Mouse (Mus musculus): ENCODE data around the gene Bcl2l12. TPM values are rescaled to one million over a fixed set of nuclear protein-coding genes. Genes with fewer than 3 reads are reported as not detected.

The Bcl2l12 gene
- total and polyA plus RNA-seq, 2 experiments from 2014 or later = 5.9 to 11.4 TPM

GRCm38 (mm10) chr7:45005321-45005992 is 6.9 kb upstream of the Bcl2l12 start:
- Histone ChIP-seq H3K27me3 (ENCODE audit: insufficient read depth, low read length) (no peaks in the 10 kb centered on the region), H3K27ac (ENCODE audit: low read depth, low read length) (no peak overlapping the region), H3K36me3 (ENCODE audit: insufficient read depth, low read length) (peaks cover 88% of the 10 kb centered on the region), H3K4me3 (ENCODE audit: low read depth, low read length) (no peak overlapping the region), H3K9ac (replicated peaks; ENCODE audit: low read length, poor library complexity, severe bottlenecking) (no peak overlapping the region), H3K4me2 (ENCODE audit: low read depth, low read length, poor library complexity, severe bottlenecking) (no peak overlapping the region), H3K9me3 (ENCODE audit: low read length) (no peaks in the 10 kb centered on the region), H3K4me1 (ENCODE audit: insufficient read depth, low read length) (no peaks in the 10 kb centered on the region)
- TF ChIP-seq CTCF (IDR thresholded peaks at IDR 0.05) = no peak
- WGBS = 87% methylated on average over 6 of the region's 6 CpGs
- no peak for DNase-seq (ENCODE audit: low spot score)
- no peak; the same call in 1 of the 2 replicates for ATAC-seq (ENCODE audit: low FRiP score)

DNA sequence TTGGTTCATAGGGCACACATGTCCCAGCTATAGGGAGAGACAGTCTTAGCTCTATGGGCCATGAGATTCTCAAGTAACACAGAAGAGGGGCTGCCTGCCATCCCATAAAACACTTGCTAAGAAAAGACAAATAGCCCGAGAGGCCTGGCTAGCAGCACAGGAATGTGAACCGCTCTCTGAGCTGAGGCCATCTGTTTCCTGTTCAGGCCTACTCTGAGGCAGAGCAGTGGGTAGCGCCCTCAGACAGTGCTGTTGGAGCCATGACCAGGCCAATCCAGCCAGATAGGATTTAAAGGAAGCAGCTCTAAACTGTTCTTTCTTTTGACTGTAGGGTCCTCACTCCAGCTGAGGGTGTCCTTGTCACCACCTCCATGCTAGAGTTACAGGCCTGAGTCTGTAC is 6.0 kb upstream of the Bcl2l12 start:
- 86% methylated on average over 3 of the region's 3 CpGs for WGBS
- ATAC-seq (ENCODE audit: low FRiP score) (no peak), DNase-seq (ENCODE audit: low spot score) (no peak)
- H3K9ac ChIP-seq (replicated peaks; ENCODE audit: low read length, poor library complexity, severe bottlenecking) = no peak overlapping the region
- peaks cover 91% of the 10 kb centered on the region for H3K36me3 ChIP-seq (ENCODE audit: insufficient read depth, low read length)
- H3K4me2 ChIP-seq (ENCODE audit: low read depth, low read length, poor library complexity, severe bottlenecking) = no peak overlapping the region
- no peaks in the 10 kb centered on the region for H3K27me3 ChIP-seq (ENCODE audit: insufficient read depth, low read length)
- no peak overlapping the region for H3K4me3 ChIP-seq (ENCODE audit: low read depth, low read length)
- no peaks in the 10 kb centered on the region for H3K9me3 ChIP-seq (ENCODE audit: low read length)
- TF ChIP-seq CTCF (IDR thresholded peaks at IDR 0.05) = no peak
- H3K27ac ChIP-seq (ENCODE audit: low read depth, low read length) = no peak overlapping the region
- no peaks in the 10 kb centered on the region for H3K4me1 ChIP-seq (ENCODE audit: insufficient read depth, low read length)

DNA sequence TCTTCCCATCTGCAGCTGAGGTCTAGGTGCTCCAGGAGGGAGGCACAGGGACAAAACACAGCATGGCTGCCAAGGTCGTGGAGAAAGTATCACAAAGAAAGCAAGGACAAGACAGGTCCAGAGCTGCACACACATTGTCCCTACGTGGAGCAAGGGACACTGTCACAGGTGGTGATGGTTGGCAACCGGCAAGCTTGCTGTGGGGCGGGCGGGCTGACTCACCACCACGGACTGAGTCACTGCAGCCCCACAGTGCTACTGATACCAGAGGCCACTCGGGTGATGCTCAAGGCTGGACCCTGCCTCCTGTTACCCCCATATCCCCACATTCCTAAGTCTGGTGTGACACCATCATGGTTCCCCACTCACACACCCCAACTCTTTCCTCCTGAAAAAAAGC is 3.9 kb upstream of the Bcl2l12 start:
- WGBS = 92% methylated on average over 7 of the region's 7 CpGs
- peaks cover 71% of the 10 kb centered on the region for H3K36me3 ChIP-seq (ENCODE audit: insufficient read depth, low read length)
- TF ChIP-seq CTCF (IDR thresholded peaks at IDR 0.05) = no peak
- no peaks in the 10 kb centered on the region for H3K27me3 ChIP-seq (ENCODE audit: insufficient read depth, low read length)
- no peaks in the 10 kb centered on the region for H3K9me3 ChIP-seq (ENCODE audit: low read length)
- no peak for ATAC-seq (ENCODE audit: low FRiP score)
- H3K4me3 ChIP-seq (ENCODE audit: low read depth, low read length) = no peak overlapping the region
- no peak overlapping the region for H3K27ac ChIP-seq (ENCODE audit: low read depth, low read length)
- no peak for DNase-seq (ENCODE audit: low spot score)
- H3K9ac ChIP-seq (replicated peaks; ENCODE audit: low read length, poor library complexity, severe bottlenecking) = no peak overlapping the region
- no peaks in the 10 kb centered on the region for H3K4me1 ChIP-seq (ENCODE audit: insufficient read depth, low read length)
- H3K4me2 ChIP-seq (ENCODE audit: low read depth, low read length, poor library complexity, severe bottlenecking) = no peak overlapping the region

DNA sequence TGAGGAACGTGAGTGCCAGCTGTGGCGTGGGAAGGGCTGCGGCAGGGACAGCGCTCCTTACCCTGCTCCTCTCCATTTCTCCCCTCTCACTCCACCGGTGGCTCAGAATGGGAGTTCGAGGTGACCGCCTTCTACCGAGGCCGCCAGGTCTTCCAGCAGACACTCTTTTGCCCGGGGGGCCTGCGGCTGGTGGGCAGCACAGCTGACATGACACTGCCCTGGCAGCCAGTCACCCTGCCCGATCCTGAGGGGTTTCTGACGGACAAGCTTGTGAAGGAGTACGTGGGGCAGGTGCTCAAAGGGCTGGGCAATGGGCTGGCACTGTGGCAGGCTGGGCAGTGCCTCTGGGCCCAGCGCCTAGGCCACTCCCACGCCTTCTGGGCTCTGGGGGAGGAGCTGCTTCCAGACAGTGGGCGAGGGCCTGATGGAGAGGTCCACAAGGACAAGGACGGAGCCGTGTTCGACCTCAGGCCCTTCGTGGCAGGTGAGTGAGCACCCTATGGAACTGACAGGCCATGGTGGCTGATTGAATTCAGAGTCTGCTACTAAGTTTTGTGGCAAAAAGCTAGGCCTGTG is 2.1 kb upstream of the Bcl2l12 start:
- no peak overlapping the region for H3K27ac ChIP-seq (ENCODE audit: low read depth, low read length)
- no peaks in the 10 kb centered on the region for H3K27me3 ChIP-seq (ENCODE audit: insufficient read depth, low read length)
- DNase-seq (ENCODE audit: low spot score) = no peak
- no peak overlapping the region for H3K4me2 ChIP-seq (ENCODE audit: low read depth, low read length, poor library complexity, severe bottlenecking)
- 87% methylated on average over 21 of the region's 21 CpGs for whole genome bisulfite sequencing
- no peak overlapping the region for H3K4me3 ChIP-seq (ENCODE audit: low read depth, low read length)
- 0 out of 2 replicates have a peak, but pooled peaks cover 2% of the 10 kb centered on the region for H3K4me1 ChIP-seq (ENCODE audit: insufficient read depth, low read length)
- peaks cover 53% of the 10 kb centered on the region for H3K36me3 ChIP-seq (ENCODE audit: insufficient read depth, low read length)
- H3K9ac ChIP-seq (replicated peaks; ENCODE audit: low read length, poor library complexity, severe bottlenecking) = no peak overlapping the region
- no peaks in the 10 kb centered on the region for H3K9me3 ChIP-seq (ENCODE audit: low read length)
- ATAC-seq (ENCODE audit: low FRiP score) = no peak
- no peak for TF ChIP-seq CTCF (IDR thresholded peaks at IDR 0.05)

DNA sequence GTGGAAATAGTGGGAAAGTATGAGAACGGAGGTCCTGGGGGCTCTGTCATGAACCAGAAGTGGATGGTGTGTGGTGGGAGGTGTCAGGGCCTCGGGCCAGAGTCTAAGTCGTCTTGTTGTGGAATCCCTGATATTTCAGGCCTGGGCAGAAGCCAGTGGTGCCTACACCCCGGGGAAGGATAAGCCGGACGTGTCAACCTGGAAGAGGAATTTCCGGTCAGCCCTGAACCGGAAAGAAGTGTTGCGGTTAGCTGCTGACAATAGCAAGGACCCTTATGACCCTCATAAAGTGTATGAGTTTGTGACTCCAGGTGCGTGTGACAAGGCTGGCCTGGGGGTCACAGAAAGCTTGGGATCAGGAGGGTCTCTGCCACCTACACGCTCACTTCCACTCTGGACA is 1.2 kb upstream of the Bcl2l12 start:
- H3K4me3 ChIP-seq (ENCODE audit: low read depth, low read length) = no peak overlapping the region
- H3K36me3 ChIP-seq (ENCODE audit: insufficient read depth, low read length) = peaks cover 47% of the 10 kb centered on the region
- DNase-seq (ENCODE audit: low spot score) = no peak
- no peaks in the 10 kb centered on the region for H3K27me3 ChIP-seq (ENCODE audit: insufficient read depth, low read length)
- no peak overlapping the region for H3K4me2 ChIP-seq (ENCODE audit: low read depth, low read length, poor library complexity, severe bottlenecking)
- H3K4me1 ChIP-seq (ENCODE audit: insufficient read depth, low read length) = 0 out of 2 replicates have a peak, but pooled peaks cover 2% of the 10 kb centered on the region
- no peak overlapping the region for H3K27ac ChIP-seq (ENCODE audit: low read depth, low read length)
- H3K9me3 ChIP-seq (ENCODE audit: low read length) = no peaks in the 10 kb centered on the region
- no peak for ATAC-seq (ENCODE audit: low FRiP score)
- WGBS = 84% methylated on average over 11 of the region's 11 CpGs
- no peak for TF ChIP-seq CTCF (IDR thresholded peaks at IDR 0.05)
- H3K9ac ChIP-seq (replicated peaks; ENCODE audit: low read length, poor library complexity, severe bottlenecking) = no peak overlapping the region

GRCm38 (mm10) chr7:44997940-44998428 is 528 bp downstream of the Bcl2l12 start:
- 0 out of 2 replicates have a peak, but pooled peaks cover 2% of the 10 kb centered on the region for H3K4me1 ChIP-seq (ENCODE audit: insufficient read depth, low read length)
- peak overlapping the region; percentile 80 for H3K4me2 ChIP-seq (ENCODE audit: low read depth, low read length, poor library complexity, severe bottlenecking)
- peak overlapping the region; percentile 62 for H3K9ac ChIP-seq (replicated peaks; ENCODE audit: low read length, poor library complexity, severe bottlenecking)
- no peaks in the 10 kb centered on the region for H3K9me3 ChIP-seq (ENCODE audit: low read length)
- DNase-seq (ENCODE audit: low spot score) (peak; percentile 22), ATAC-seq (ENCODE audit: low FRiP score) (peak; percentile 9; the same call in 1 of the 2 replicates)
- peak overlapping the region; percentile 62 for H3K27ac ChIP-seq (ENCODE audit: low read depth, low read length)
- 4% methylated on average over 15 of the region's 15 CpGs for WGBS
- TF ChIP-seq CTCF (IDR thresholded peaks at IDR 0.05) = no peak
- peak overlapping the region; percentile 54 for H3K4me3 ChIP-seq (ENCODE audit: low read depth, low read length)
- no peaks in the 10 kb centered on the region for H3K27me3 ChIP-seq (ENCODE audit: insufficient read depth, low read length)
- peaks cover 32% of the 10 kb centered on the region for H3K36me3 ChIP-seq (ENCODE audit: insufficient read depth, low read length)

Measured in midbrain, postnatal 0 days (tissue).